Mouse (Mus musculus) Patski (cell line): ENCODE data around the gene Nt5c2. TPM values are rescaled to one million over a fixed set of nuclear protein-coding genes. Genes with fewer than 3 reads are reported as not detected.
A peak's percentile ranks its signal among the peaks of the same experiment; 100 is the strongest.
"Not testable (repeated sequence)": the region's sequence is repeated elsewhere in the genome, so short reads cannot be mapped to it uniquely, and the experiment has no call there.

Source experiments
- ATAC-seq: fragments of 100-300 bp; one replicate; pipeline ENCODE4 v1.8.0; 2021
- CTCF ChIA-PET: fragments of 350-600 bp; sonication (Branson Sonifier 250); formaldehyde crosslinking; loops from one replicate; lab custom pipeline; 2022; ENCODE audit warnings: inconsistent platforms; lab: Charles Lee
- POLR2A ChIA-PET: fragments of 350-600 bp; sonication (Branson Sonifier 250); formaldehyde crosslinking; loops from one replicate; lab custom pipeline; 2022; ENCODE audit warnings: antibody characterized with exemption, inconsistent platforms; lab: Charles Lee
- DNase-seq: peaks from one replicate; pipeline ENCODE4 v3.0.0-alpha.2; 2011; ENCODE audit warnings: low read depth, low spot score
- H3K27me3 ChIP-seq: fragments of 371-371 bp; one replicate; pipeline ENCODE4 v1.5.1; 2021
- CTCF ChIP-seq: fragments of 100-300 bp; IDR thresholded peaks from one replicate; pipeline ENCODE4 v1.5.1; 2021
- in situ Hi-C: fragments of 300-500 bp; cut with MboI; formaldehyde crosslinking; loops from 3 replicates; pipeline ENCODE4 v1.11.1; 2018; ENCODE audit warnings: low pct_unique_long_range_greater_than_20kb, mixed read lengths
- polyA plus RNA-seq: library from polyadenylated mRNA; unstranded; gene quantifications from one replicate; pipeline ENCODE4 v1.2.3, GENCODE M21; 2021

Nt5c2 gene
- polyA plus RNA-seq, 1 experiment from 2014 or later: 99.6 TPM

DNA sequence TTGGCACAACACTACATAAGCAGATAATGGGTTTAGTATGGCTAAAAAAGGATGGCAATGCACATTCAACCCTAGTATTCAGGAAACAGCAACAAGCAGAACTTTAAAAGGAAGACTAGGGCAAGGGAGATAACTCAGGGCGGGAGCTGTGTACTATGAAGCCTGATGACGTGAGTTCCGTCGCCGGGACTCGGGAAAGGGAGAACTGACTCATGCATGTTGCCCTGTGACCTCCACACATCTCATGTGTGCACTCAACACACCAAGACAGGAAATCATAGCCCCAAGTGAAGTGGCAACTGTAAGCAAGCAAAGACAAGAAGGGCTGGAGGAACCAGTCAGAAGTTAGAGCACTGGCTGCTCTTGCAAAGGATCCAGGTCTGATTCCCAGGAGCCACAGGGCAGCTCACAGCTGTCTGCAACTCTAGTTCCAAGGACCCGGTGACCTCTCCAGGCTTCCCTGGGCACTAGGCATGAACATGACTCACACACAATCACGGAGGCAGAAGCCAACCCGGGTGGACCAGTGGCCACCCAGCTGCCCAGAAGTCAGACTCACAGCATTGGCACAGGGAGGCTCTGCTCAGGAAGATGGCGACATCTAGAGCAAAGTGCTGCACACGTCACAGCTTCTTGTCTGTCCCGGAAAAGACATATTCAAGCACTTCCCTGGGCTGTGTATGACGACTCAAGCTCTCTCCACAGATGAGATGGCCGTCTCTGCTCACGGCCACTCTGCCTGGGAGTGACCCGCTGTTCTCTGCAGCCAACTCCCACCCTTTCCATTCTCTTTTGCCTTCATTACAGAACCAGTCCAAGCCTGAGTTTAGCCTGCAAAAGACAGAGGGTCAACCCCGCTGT, 35.8 kb downstream of the Nt5c2 start:
- ATAC-seq: peak; percentile 84

GRCm38 (mm10) chr19:46978069-46978468, 36.9 kb downstream of the Nt5c2 start:
- DNase-seq, in situ Hi-C loops, H3K27me3 ChIP-seq, ATAC-seq, POLR2A ChIA-PET: not testable (repeated sequence)
- CTCF ChIA-PET: interaction anchor here (1.0 kb wide), 1 partner anchor 37 kb away, joined by 3 read pairs; no protein-coding TSS in a partner anchor

More for the DNA sequence above, 35.8 kb downstream of the Nt5c2 start:
- DNase-seq: no peak
- TF ChIP-seq CTCF: no peak
- POLR2A ChIA-PET: interaction anchor here (0.7 kb wide), 1 partner anchor 23 kb away, joined by 3 read pairs; no protein-coding TSS in a partner anchor
- CTCF ChIA-PET: interaction anchor here (0.9 to 2.3 kb wide), 3 partner anchors 9 to 38 kb away, joined by 3 to 10 read pairs (median 5); no protein-coding TSS in a partner anchor
- no peaks in the 10 kb centered on the region for H3K27me3 ChIP-seq
- in situ Hi-C loops: no loop called here

DNA sequence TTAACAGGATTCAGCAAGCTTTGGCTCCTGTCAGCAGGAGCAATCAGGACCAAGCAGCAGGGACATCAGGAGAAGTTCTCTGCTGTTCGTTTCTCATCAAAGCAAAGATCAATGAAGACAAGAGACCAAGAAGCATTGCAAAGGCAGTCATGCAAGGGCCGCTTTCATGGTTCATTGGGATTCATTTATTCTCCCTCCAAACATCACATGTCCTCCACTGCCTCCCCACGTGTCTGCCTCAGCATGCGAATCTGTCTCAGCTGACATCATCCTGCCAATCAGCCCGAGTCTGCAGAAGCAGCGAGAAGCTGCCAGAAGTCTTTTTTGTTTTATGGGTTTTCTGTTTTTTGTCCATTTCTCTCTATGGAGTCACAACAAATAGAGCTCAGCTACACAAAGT, 37.5 kb downstream of the Nt5c2 start:
- ChIA-PET POLR2A (no interaction called here), CTCF (interaction anchor here (1.1 kb wide), 1 partner anchor 14 kb away, joined by 3 read pairs; no protein-coding TSS in a partner anchor)
- no peaks in the 10 kb centered on the region for H3K27me3 ChIP-seq
- in situ Hi-C loops: no loop called here
- DNase-seq: no peak
- TF ChIP-seq CTCF: no peak
- ATAC-seq: no peak

DNA sequence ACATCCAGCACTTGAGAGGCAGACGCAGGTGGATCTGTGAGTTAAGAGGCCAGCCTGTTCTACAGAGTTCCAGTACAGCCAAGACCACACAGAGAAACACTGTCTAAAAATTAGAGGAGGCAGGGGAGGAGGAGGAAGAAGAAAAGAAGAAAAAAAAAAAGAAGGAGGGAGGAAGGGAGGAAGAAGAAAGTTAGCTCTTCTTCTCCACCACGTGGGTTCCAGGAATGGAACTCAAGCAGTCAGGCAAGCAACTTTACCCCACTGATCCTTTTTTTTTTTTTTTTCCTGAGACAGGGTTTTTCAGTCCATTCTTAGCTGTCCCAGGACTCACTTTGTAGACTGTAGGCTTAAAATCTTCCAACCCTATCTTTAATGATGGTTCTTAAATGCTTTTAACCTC, 38.2 kb downstream of the Nt5c2 start:
- in situ Hi-C loops: no loop called here
- no peak for ATAC-seq
- CTCF ChIA-PET: interaction anchor here (1.1 kb wide), 2 partner anchors 12 to 14 kb away, joined by 3 read pairs; no protein-coding TSS in a partner anchor
- no peak for DNase-seq
- TF ChIP-seq CTCF: no peak
- POLR2A ChIA-PET: interaction anchor here (1.3 kb wide), 1 partner anchor 11 kb away, joined by 8 read pairs; no protein-coding TSS in a partner anchor
- no peaks in the 10 kb centered on the region for H3K27me3 ChIP-seq

- POLR2A ChIA-PET: interaction anchor here (1.3 kb wide), 1 partner anchor 12 kb away, joined by 8 read pairs; no protein-coding TSS in a partner anchor
- no peaks in the 10 kb centered on the region for H3K27me3 ChIP-seq
- no peak for TF ChIP-seq CTCF
- no peak for DNase-seq
- in situ Hi-C loops: no loop called here
- ATAC-seq: no peak
- CTCF ChIA-PET: interaction anchor here (1.1 kb wide), 1 partner anchor 12 kb away, joined by 3 read pairs; no protein-coding TSS in a partner anchor
These were observed 39.0 kb downstream of the Nt5c2 start for GRCm38 (mm10) chr19:46975997-46976396.

DNA sequence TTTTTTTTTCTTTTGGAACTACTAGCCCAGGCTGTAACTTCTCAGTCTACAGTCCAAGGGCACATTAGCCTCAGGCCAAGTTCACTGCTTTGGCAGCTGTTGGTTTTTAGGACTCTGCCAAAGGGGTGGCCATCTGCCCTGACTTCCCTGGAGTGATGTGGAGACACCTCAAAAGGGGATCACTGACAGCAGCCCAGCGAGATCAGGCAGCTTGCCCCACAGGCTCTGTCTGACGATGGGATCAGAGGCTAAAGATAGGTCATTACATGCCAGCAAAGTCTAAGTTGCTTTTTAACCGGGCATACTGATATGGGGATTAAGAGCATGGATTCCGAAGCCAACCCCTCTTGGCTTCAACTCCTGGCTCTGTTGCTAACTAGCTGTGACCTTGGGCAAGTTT, 39.4 kb downstream of the Nt5c2 start:
- no peaks in the 10 kb centered on the region for H3K27me3 ChIP-seq
- ChIA-PET POLR2A (interaction anchor here (1.3 kb wide), 1 partner anchor 12 kb away, joined by 8 read pairs; no protein-coding TSS in a partner anchor), CTCF (no interaction called here)
- TF ChIP-seq CTCF: no peak
- in situ Hi-C loops: no loop called here
- DNase-seq (no peak), ATAC-seq (no peak)

- no peaks in the 10 kb centered on the region for H3K27me3 ChIP-seq
- ChIA-PET POLR2A (no interaction called here), CTCF (no interaction called here)
- in situ Hi-C loops: no loop called here
- DNase-seq (no peak), ATAC-seq (no peak)
- no peak for TF ChIP-seq CTCF
These were observed 42.8 kb downstream of the Nt5c2 start for GRCm38 (mm10) chr19:46972159-46972558.

GRCm38 (mm10) chr19:46971712-46972111, 43.2 kb downstream of the Nt5c2 start:
- no peak for DNase-seq
- TF ChIP-seq CTCF: no peak
- ChIA-PET CTCF (no interaction called here), POLR2A (interaction anchor here (1.0 to 2.7 kb wide), 2 partner anchors 18 to 36 kb away, joined by 3 to 15 read pairs; no protein-coding TSS in a partner anchor)
- in situ Hi-C loops: no loop called here
- no peak for ATAC-seq
- no peaks in the 10 kb centered on the region for H3K27me3 ChIP-seq

- no peak for TF ChIP-seq CTCF
- ChIA-PET POLR2A (interaction anchor here (1.0 to 2.7 kb wide), 2 partner anchors 18 to 35 kb away, joined by 3 to 15 read pairs; no protein-coding TSS in a partner anchor), CTCF (no interaction called here)
- no peak for ATAC-seq
- no peaks in the 10 kb centered on the region for H3K27me3 ChIP-seq
- DNase-seq: no peak
- in situ Hi-C loops: no loop called here
These were observed 43.8 kb downstream of the Nt5c2 start for GRCm38 (mm10) chr19:46971051-46971689.

DNA sequence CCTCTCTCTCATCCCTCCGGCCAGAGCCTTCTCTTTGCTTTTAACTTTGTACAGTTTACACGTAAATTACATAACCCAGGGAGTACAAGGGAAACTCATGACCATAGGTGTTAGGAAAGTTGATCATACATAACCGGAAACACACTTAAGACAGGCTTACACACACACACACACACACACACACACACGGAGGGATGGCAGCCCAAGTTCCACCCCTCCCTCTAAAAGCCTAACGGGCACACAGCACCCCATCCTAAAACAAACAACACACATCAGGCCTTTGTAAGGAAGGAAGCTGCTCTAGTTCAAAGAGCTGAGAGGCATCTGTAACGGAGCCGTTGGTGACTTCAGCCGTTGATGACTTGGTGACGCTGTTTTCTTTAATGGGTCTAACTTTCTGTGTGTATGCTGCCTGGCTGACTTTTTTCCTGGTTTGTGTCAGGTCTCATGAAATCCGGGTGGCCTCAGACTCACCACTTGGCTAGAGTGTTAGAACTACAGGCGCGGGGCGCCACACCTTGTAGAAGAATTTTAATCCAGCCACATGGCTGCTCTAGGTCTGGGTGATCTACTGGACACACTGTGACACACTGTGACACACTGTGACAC, 44.7 kb downstream of the Nt5c2 start:
- ChIA-PET CTCF (interaction anchor here (0.7 to 2.4 kb wide), 8 partner anchors 9 to 94 kb away, joined by 3 to 11 read pairs (median 4); no protein-coding TSS in a partner anchor), POLR2A (interaction anchor here (0.6 to 2.7 kb wide), 3 partner anchors 9 to 211 kb away, joined by 5 to 15 read pairs (median 7); no protein-coding TSS in a partner anchor)
- no peaks in the 10 kb centered on the region for H3K27me3 ChIP-seq
- DNase-seq (no peak), ATAC-seq (peak; percentile 45)
- no peak for TF ChIP-seq CTCF
- in situ Hi-C loops: no loop called here
